ENCODE assay signal across 8 mouse cellular contexts in genomic region chr2:45112021-45112747, GRCm38 (mm10). TPM values are rescaled to one million over a fixed set of nuclear protein-coding genes. Genes with fewer than 3 reads are reported as not detected.
DNase-seq lines count a peak whose midpoint lies in the region; ATAC-seq and TF ChIP-seq lines count a peak whose summit lies in the region.

No protein-coding gene starts in this region.

- H3K9me3 ChIP-seq in hindbrain, embryonic 16.5 days (ENCODE audit: control insufficient read depth, low read length) = no peaks in the 10 kb centered on the region
- H3K9me3 ChIP-seq in midbrain, embryonic 11.5 days (ENCODE audit: control insufficient read depth, low read length) = no peaks in the 10 kb centered on the region

- peak overlapping the region; percentile 76 for H3K4me2 ChIP-seq in hindbrain, embryonic 16.5 days (ENCODE audit: low read length)
- peak overlapping the region; percentile 76 for H3K4me2 ChIP-seq in midbrain, embryonic 11.5 days

- no peak for TF ChIP-seq POLR2A in cortical plate, adult 2 months (IDR thresholded peaks at IDR 0.05; ENCODE audit: extremely low read depth, insufficient read depth, low read length)

- ATAC-seq in hindbrain, embryonic 16.5 days = no peak
- no peak for ATAC-seq in midbrain, embryonic 11.5 days (ENCODE audit: low FRiP score)

- peaks cover 2% of the 10 kb centered on the region; the same call in 1 of the 2 replicates for H3K4me1 ChIP-seq in cortical plate, adult 2 months (ENCODE audit: control insufficient read depth, insufficient read depth, low read length)
- peaks cover 7% of the 10 kb centered on the region; the same call in 1 of the 2 replicates for H3K4me1 ChIP-seq in hindbrain, embryonic 16.5 days (ENCODE audit: control insufficient read depth, insufficient read depth, low read depth, low read length)
- H3K4me1 ChIP-seq in midbrain, embryonic 11.5 days (ENCODE audit: control insufficient read depth, insufficient read depth, low read length) = peaks cover 27% of the 10 kb centered on the region

- 3% methylated on average over 9 of the region's 9 CpGs for WGBS in hindbrain, embryonic 16.5 days
- WGBS in midbrain, embryonic 11.5 days = under 1% methylated on average over 9 of the region's 9 CpGs

- DNase-seq in layer of hippocampus, adult 2 months (ENCODE audit: low spot score in 2 of 2) = no peak
- DNase-seq in layer of hippocampus, postnatal 10 days (ENCODE audit: low spot score in 2 of 2) = no peak
- DNase-seq in midbrain, embryonic 11.5 days (ENCODE audit: low spot score, missing footprints) = peak; percentile 90
- DNase-seq in adrenal gland, postnatal 36 days = no peak
- DNase-seq in adrenal gland, postnatal 10 days = no peak
- DNase-seq in gastrocnemius, adult 8-10 months (ENCODE audit: low spot score in 2 of 2) = no peak

- TF ChIP-seq CTCF in layer of hippocampus, adult 2 months (conservative IDR thresholded peaks at IDR 0.05) = no peak
- no peak for TF ChIP-seq CTCF in cortical plate, adult 2 months (IDR thresholded peaks at IDR 0.05; ENCODE audit: extremely low read depth, insufficient read depth, low read length)

- peak overlapping the region; percentile 73 for H3K4me3 ChIP-seq in layer of hippocampus, adult 2 months
- H3K4me3 ChIP-seq in cortical plate, adult 2 months (ENCODE audit: insufficient read depth, low read length) = peak overlapping the region; percentile 90
- H3K4me3 ChIP-seq in hindbrain, embryonic 16.5 days (ENCODE audit: low read length) = peak overlapping the region; percentile 81
- H3K4me3 ChIP-seq in midbrain, embryonic 11.5 days (ENCODE audit: low read depth, low read length) = peak overlapping the region; percentile 98

- H3K36me3 ChIP-seq in hindbrain, embryonic 16.5 days (ENCODE audit: control insufficient read depth, insufficient read depth, low read length) = no peaks in the 10 kb centered on the region
- H3K36me3 ChIP-seq in midbrain, embryonic 11.5 days (ENCODE audit: control insufficient read depth, insufficient read depth, low read length) = no peaks in the 10 kb centered on the region

- no peaks in the 10 kb centered on the region for H3K27me3 ChIP-seq in hindbrain, embryonic 16.5 days (replicated peaks; ENCODE audit: control insufficient read depth, insufficient read depth, low read length)
- H3K27me3 ChIP-seq in midbrain, embryonic 11.5 days (ENCODE audit: control insufficient read depth, insufficient read depth, low read length) = no peaks in the 10 kb centered on the region

- H3K9ac ChIP-seq in hindbrain, embryonic 16.5 days (ENCODE audit: low read depth, low read length) = peak overlapping the region; percentile 68
- peak overlapping the region; percentile 100 for H3K9ac ChIP-seq in midbrain, embryonic 11.5 days (ENCODE audit: low read length)

- H3K27ac ChIP-seq in layer of hippocampus, adult 2 months = peak overlapping the region; percentile 100
- H3K27ac ChIP-seq in cortical plate, adult 2 months (ENCODE audit: insufficient read depth, low read length) = peak overlapping the region; percentile 96
- peak overlapping the region; percentile 77 for H3K27ac ChIP-seq in hindbrain, embryonic 16.5 days (ENCODE audit: low read depth, low read length)
- peak overlapping the region; percentile 83 for H3K27ac ChIP-seq in midbrain, embryonic 11.5 days (ENCODE audit: low read depth, low read length)

RNA-seq across cellular contexts. Expression of gene Zeb2, which starts 5.0 kb away (rescaled TPM):
- total RNA-seq in layer of hippocampus, adult 2 months (2021) = 100 to 1,000 TPM; 430 to 443 TPM
- total RNA-seq in layer of hippocampus, postnatal 10 days (2021) = 100 to 1,000 TPM; 351 to 372 TPM
- 63.2 and 65.4 TPM in 2 replicates for polyA plus RNA-seq in cortical plate, adult 2 months (2012; rRNA removed)
- 30.3 and 36.8 TPM in 2 replicates for polyA plus RNA-seq in hindbrain, embryonic 16.5 days (2015; fragmentation: Nextera tagmentation; extraction: Ambion mirVana)
- polyA plus RNA-seq in midbrain, embryonic 11.5 days (2014; fragmentation: Nextera tagmentation; extraction: Ambion mirVana) = 61.2 and 69.9 TPM in 2 replicates
- total RNA-seq in adrenal gland, postnatal 36 days (2021) = 100 to 1,000 TPM; 173 to 184 TPM
- 100 to 1,000 TPM; 129 to 138 TPM for total RNA-seq in adrenal gland, postnatal 10 days (2021)
- 10 to 100 TPM; 24.4 to 42.0 (median 34.1) TPM for total RNA-seq in gastrocnemius, adult 8-10 months (2022)
